Mouse (Mus musculus): Measurements from ENCODE around the gene Srp14.

The Srp14 gene

GRCm38 (mm10) chr2:118490241-118491091, 11.0 kb upstream of the Srp14 start:
- DNase-seq (ENCODE audit: low read depth), result peak; percentile 66

GRCm38 (mm10) chr2:118487806-118488205, 8.3 kb upstream of the Srp14 start:
- peak; percentile 78 for DNase-seq (ENCODE audit: low read depth)

- DNase-seq (ENCODE audit: low read depth), result peak; percentile 88
Measured at GRCm38 (mm10) chr2:118486933-118487332, 7.4 kb upstream of the Srp14 start.

- DNase-seq (ENCODE audit: low read depth), result no peak
Measured at GRCm38 (mm10) chr2:118485415-118485814, 5.9 kb upstream of the Srp14 start.

GRCm38 (mm10) chr2:118484386-118484898, 4.9 kb upstream of the Srp14 start:
- no peak for DNase-seq (ENCODE audit: low read depth)

GRCm38 (mm10) chr2:118483032-118483431, 3.5 kb upstream of the Srp14 start:
- DNase-seq (ENCODE audit: low read depth), result peak; percentile 71

GRCm38 (mm10) chr2:118480886-118481285, 1.4 kb upstream of the Srp14 start:
- no peak for DNase-seq (ENCODE audit: low read depth)

GRCm38 (mm10) chr2:118478833-118479549, 520 bp downstream of the Srp14 start:
- peak; percentile 46 for DNase-seq (ENCODE audit: low read depth)

- no peak for DNase-seq (ENCODE audit: low read depth)
Measured at GRCm38 (mm10) chr2:118468354-118468753, 11.2 kb downstream of the Srp14 start.

GRCm38 (mm10) chr2:118466601-118467000, 12.9 kb downstream of the Srp14 start:
- DNase-seq (ENCODE audit: low read depth), result no peak

GRCm38 (mm10) chr2:118465894-118466293, 13.6 kb downstream of the Srp14 start:
- no peak for DNase-seq (ENCODE audit: low read depth)

- DNase-seq (ENCODE audit: low read depth), result no peak
Measured at GRCm38 (mm10) chr2:118464450-118464849, 15.1 kb downstream of the Srp14 start.

GRCm38 (mm10) chr2:118463480-118463879, 16.0 kb downstream of the Srp14 start:
- DNase-seq (ENCODE audit: low read depth), result no peak

GRCm38 (mm10) chr2:118461480-118462165, 17.9 kb downstream of the Srp14 start:
- no peak for DNase-seq (ENCODE audit: low read depth)

GRCm38 (mm10) chr2:118457463-118458261, 21.8 kb downstream of the Srp14 start:
- DNase-seq (ENCODE audit: low read depth), result no peak

GRCm38 (mm10) chr2:118457029-118457428, 22.5 kb downstream of the Srp14 start:
- DNase-seq (ENCODE audit: low read depth), result no peak

- no peak for DNase-seq (ENCODE audit: low read depth)
Measured at GRCm38 (mm10) chr2:118451056-118451455, 28.5 kb downstream of the Srp14 start.

GRCm38 (mm10) chr2:118448181-118448580, 31.3 kb downstream of the Srp14 start:
- no peak for DNase-seq (ENCODE audit: low read depth)

GRCm38 (mm10) chr2:118445696-118446674, 33.5 kb downstream of the Srp14 start:
- DNase-seq (ENCODE audit: low read depth), result no peak

- DNase-seq (ENCODE audit: low read depth), result no peak
Measured at GRCm38 (mm10) chr2:118442723-118443122, 36.8 kb downstream of the Srp14 start.
